Mouse (Mus musculus) lung, postnatal 0 days (tissue): Measurements from ENCODE around the gene Mgarp.

ENCODE experiments used
- CTCF ChIP-seq: IDR thresholded peaks from 2 replicates; pipeline ENCODE4 v1.5.1; 2016; ENCODE audit warnings: antibody characterized with exemption, mild to moderate bottlenecking
- EP300 ChIP-seq: IDR thresholded peaks from 2 replicates; pipeline ENCODE4 v1.6.1; 2016; ENCODE audit warnings: antibody characterized with exemption, mild to moderate bottlenecking, control low read depth

DNA sequence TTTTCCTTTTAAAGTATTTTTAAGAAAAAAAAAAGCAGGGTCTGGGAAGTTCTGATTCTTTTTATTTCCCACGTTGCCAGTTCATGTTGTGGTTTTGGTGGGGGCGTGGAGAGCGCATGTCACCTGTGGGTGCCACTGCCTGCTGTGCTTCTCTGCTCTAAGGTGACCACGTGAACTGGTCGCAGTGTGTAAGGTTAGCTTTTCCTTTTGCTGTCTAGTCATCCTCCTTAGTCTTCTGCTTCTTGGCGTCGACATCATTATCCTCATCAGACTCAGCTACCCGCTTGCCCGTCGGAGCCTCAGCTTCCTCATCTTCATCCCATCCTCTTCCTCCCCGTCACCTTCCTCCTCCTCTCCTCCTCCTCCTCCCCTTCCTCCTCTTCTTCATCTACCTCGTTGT, 6.1 kb upstream of the Mgarp start:
- TF ChIP-seq EP300 (no peak), CTCF (no peak)
